In genomic region chr11:5520412-5521265, GRCm38 (mm10) we compare ENCODE assay signal across 8 mouse cellular contexts. TPM values are rescaled to one million over a fixed set of nuclear protein-coding genes. Genes with fewer than 3 reads are reported as not detected.
DNase-seq lines count a peak whose midpoint lies in the region; ATAC-seq and TF ChIP-seq lines count a peak whose summit lies in the region.

Gene Xbp1 (plus strand): TSS chr11:5520659.

- WGBS in bone marrow, adult 2 months: under 1% methylated on average over 72 of the region's 72 CpGs
- under 1% methylated on average over 70 of the region's 72 CpGs for WGBS in embryonic facial prominence, embryonic 15.5 days
- WGBS in kidney, embryonic 15.5 days: 0% methylated on average over 69 of the region's 72 CpGs

- peak; percentile 82 for TF ChIP-seq POLR2A in bone marrow, adult 2 months (IDR thresholded peaks at IDR 0.05; ENCODE audit: borderline replicate concordance, control insufficient read depth, low read depth, low read length)

- DNase-seq in 416B (ENCODE audit: low read depth) (peak; percentile 94), liver (peak; percentile 98)
- peak; percentile 99 to 100 for DNase-seq in heart, adult 9 months (ENCODE audit: low spot score in 2 of 2)
- peak; percentile 95 to 98 for DNase-seq in spleen, postnatal 4 days (ENCODE audit: low spot score in 2 of 2)

- H3K27ac ChIP-seq in bone marrow, adult 2 months (ENCODE audit: control insufficient read depth, insufficient read depth, low read depth, low read length, poor library complexity): peak within 1 kb of the TSS; percentile 94
- peak within 1 kb of the TSS; percentile 93 for H3K27ac ChIP-seq in embryonic facial prominence, embryonic 15.5 days (replicated peaks)
- H3K27ac ChIP-seq in kidney, embryonic 15.5 days: peak within 1 kb of the TSS; percentile 89

- H3K9ac ChIP-seq in embryonic facial prominence, embryonic 15.5 days: peak within 1 kb of the TSS; percentile 94
- H3K9ac ChIP-seq in kidney, embryonic 15.5 days: peak within 1 kb of the TSS; percentile 94

- H3K9me3 ChIP-seq in embryonic facial prominence, embryonic 15.5 days (replicated peaks): no peaks in the 10 kb centered on the region
- H3K9me3 ChIP-seq in kidney, embryonic 15.5 days (replicated peaks): no peaks in the 10 kb centered on the region

- H3K4me3 ChIP-seq in bone marrow, adult 2 months (replicated peaks; ENCODE audit: control insufficient read depth, low read depth, low read length): peak within 1 kb of the TSS; percentile 93
- peak within 1 kb of the TSS; percentile 85 for H3K4me3 ChIP-seq in embryonic facial prominence, embryonic 15.5 days (replicated peaks)
- H3K4me3 ChIP-seq in kidney, embryonic 15.5 days (replicated peaks): peak within 1 kb of the TSS; percentile 70

- ATAC-seq in embryonic facial prominence, embryonic 15.5 days (ENCODE audit: insufficient number of reproducible peaks, low FRiP score, low TSS enrichment, low read depth): peak; percentile 97
- peak; percentile 99 for ATAC-seq in kidney, embryonic 15.5 days (replicated peaks; ENCODE audit: low FRiP score)
- ATAC-seq in monocyte, adult 5-6 weeks (replicated peaks; ENCODE audit: insufficient number of reproducible peaks, low FRiP score, low TSS enrichment, poor library complexity, severe bottlenecking): peak; percentile 94

- peaks cover 30% of the 10 kb centered on the region for H3K36me3 ChIP-seq in embryonic facial prominence, embryonic 15.5 days
- H3K36me3 ChIP-seq in kidney, embryonic 15.5 days: peaks cover 35% of the 10 kb centered on the region

- TF ChIP-seq CTCF in bone marrow, adult 2 months (IDR thresholded peaks at IDR 0.05; ENCODE audit: control insufficient read depth, insufficient read depth, low read length): no peak

- H3K4me1 ChIP-seq in bone marrow, adult 2 months (ENCODE audit: control insufficient read depth, insufficient read depth, low read length): no peaks in the 10 kb centered on the region; the same call in 1 of the 2 replicates
- peaks cover 27% of the 10 kb centered on the region for H3K4me1 ChIP-seq in embryonic facial prominence, embryonic 15.5 days
- H3K4me1 ChIP-seq in kidney, embryonic 15.5 days: peaks cover 34% of the 10 kb centered on the region

- H3K27me3 ChIP-seq in embryonic facial prominence, embryonic 15.5 days: no peaks in the 10 kb centered on the region
- H3K27me3 ChIP-seq in kidney, embryonic 15.5 days: no peaks in the 10 kb centered on the region

- peak within 1 kb of the TSS; percentile 52 for H3K4me2 ChIP-seq in embryonic facial prominence, embryonic 15.5 days (replicated peaks)
- peak within 1 kb of the TSS; percentile 72 for H3K4me2 ChIP-seq in kidney, embryonic 15.5 days

RNA-seq across cellular contexts. Expression of gene Xbp1, which starts in this region (rescaled TPM):
- polyA plus RNA-seq in bone marrow, adult 2 months (2011; ENCODE audit: insufficient read depth, insufficient read length, low replicate concordance, missing spikeins): 24.1 and 52.1 TPM in 2 replicates
- polyA plus RNA-seq in embryonic facial prominence, embryonic 15.5 days (2015; fragmentation: Nextera tagmentation; extraction: Ambion mirVana): 209 and 218 TPM in 2 replicates
- 189 and 200 TPM in 2 replicates for polyA plus RNA-seq in kidney, embryonic 15.5 days (2015; fragmentation: Nextera tagmentation; extraction: Ambion mirVana)
- total RNA-seq in monocyte, adult 5-6 weeks (2017): 247 to 277 TPM (median 261 TPM) in 3 replicates

Comparison
In these comparisons a context has a peak if more than half of its experiments do, and no peak if none do; other contexts are left out.
1. Peak in every context shown above with its lines: DNase-seq, ATAC-seq, H3K4me3 ChIP-seq and H3K27ac ChIP-seq.